Comparison of ENCODE assay signal across 30 mouse cellular contexts in the genomic region with DNA sequence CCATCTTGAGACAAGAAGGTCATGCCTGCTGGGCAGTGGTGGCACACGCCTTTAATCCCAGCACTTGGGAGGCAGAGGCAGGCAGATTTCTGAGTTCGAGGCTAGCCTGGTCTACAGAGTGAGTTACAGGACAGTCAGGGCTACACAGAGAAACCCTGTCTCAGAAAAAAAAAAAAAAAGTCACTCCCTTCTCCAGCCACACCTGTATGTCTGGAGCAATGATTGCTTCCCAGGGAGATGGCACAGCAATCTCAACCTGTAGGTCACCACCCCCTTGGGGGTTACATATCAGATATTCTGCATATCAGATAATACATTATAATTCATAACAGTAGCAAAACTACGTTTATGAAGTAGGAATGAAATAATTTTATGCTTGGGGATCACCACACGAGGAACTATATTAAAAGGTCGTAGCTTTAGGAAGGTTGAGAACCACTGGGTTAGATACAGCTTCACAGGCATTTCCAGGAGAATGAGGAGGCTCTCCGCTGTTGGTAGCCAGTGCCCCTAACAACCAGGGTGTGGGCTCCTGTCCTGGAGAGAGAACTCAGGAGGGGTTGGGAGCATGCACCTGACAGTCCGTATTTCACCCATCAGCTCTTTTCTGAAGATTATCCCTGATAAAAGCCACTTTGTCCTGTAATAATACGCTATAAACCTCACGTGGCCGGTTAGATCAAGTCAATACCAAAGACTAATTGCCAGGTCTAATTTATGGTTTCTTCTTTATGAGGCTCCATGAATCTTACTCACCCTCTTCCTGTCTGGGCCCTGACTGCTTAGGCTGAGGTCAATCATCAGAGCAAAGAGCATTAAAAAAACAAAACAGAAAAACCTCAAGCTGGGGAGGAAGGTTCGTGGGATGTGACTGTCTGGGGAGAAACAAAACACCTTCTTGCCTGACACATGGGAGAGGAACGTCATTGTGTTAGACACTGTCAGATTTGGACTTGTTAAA.
DNase-seq lines count a peak whose midpoint lies in the region; ATAC-seq and TF ChIP-seq lines count a peak whose summit lies in the region.
"Had no signal": no experiment of that assay in that cellular context is flagged by ENCODE, and none has a peak within 500 bp of the region (broad histone marks: within the 10 kb centered on the region; RNA-seq: fewer than 3 reads in every experiment).

No protein-coding gene starts in this region.

- intact Hi-C loops in left cerebral cortex, postnatal 4 days (cut with DNase I), result no loop called here

- H3K4me1 ChIP-seq in intestine, embryonic 16.5 days (ENCODE audit: control insufficient read depth, insufficient read depth, low read length), result no peaks in the 10 kb centered on the region
- H3K4me1 ChIP-seq: embryonic facial prominence, embryonic 12.5 days; heart, embryonic 12.5 days; liver, embryonic 13.5 days; neural tube, embryonic 15.5 days had no signal

- no peaks in the 10 kb centered on the region for H3K27me3 ChIP-seq in Patski
- no peaks in the 10 kb centered on the region for H3K27me3 ChIP-seq in intestine, embryonic 16.5 days (replicated peaks; ENCODE audit: control insufficient read depth, insufficient read depth, low read length)
- H3K27me3 ChIP-seq: embryonic facial prominence, embryonic 12.5 days; heart, embryonic 12.5 days; hindbrain, embryonic 15.5 days; limb, embryonic 15.5 days; liver, embryonic 13.5 days; neural tube, embryonic 15.5 days had no signal

- in situ Hi-C loops in Patski (cut with MboI; ENCODE audit: low pct_unique_long_range_greater_than_20kb), result no loop called here

- peak; percentile 32 for DNase-seq in 3134 (ENCODE audit: extremely low read depth, insufficient read length, low spot score)
- DNase-seq in 416B (ENCODE audit: low read depth), result peak; percentile 1
- DNase-seq in Patski (ENCODE audit: low read depth, low spot score), result peak; percentile 82
- DNase-seq in layer of hippocampus, adult 18-20 months (ENCODE audit: low spot score in 2 of 2), result no peak
- DNase-seq in left cerebral cortex, postnatal 4 days, result no peak
- DNase-seq in adrenal gland, postnatal 10 days, result no peak
- DNase-seq: adrenal gland, postnatal 14 days; cerebellum, adult 11-12 months; cerebellum, adult 9-11 months; embryo, embryonic 11 days; gastrocnemius, postnatal 25 days; heart, adult 11 months; kidney, adult 18-20 months; kidney, postnatal 14 days; liver, embryonic 13.5 days; lung, adult 2 months; lung, postnatal 10 days; midbrain, embryonic 14.5 days; retina, postnatal 1 day; right cerebral cortex, postnatal 14 days; thymus, adult 18-20 months; thymus, postnatal 25 days had no signal

- POLR2A ChIA-PET in Patski (lab: Charles Lee), result interaction anchor here (0.6 kb wide), 1 partner anchor 54 kb away, joined by 5 read pairs; no protein-coding TSS in a partner anchor

- no peak for TF ChIP-seq CTCF in Patski (IDR thresholded peaks at IDR 0.05)

- ATAC-seq in Patski, result peak; percentile 51
- peak; percentile 85 for ATAC-seq in intestine, embryonic 16.5 days

- no peak overlapping the region for H3K9ac ChIP-seq in intestine, embryonic 16.5 days (ENCODE audit: low read depth, low read length)
- H3K9ac ChIP-seq: embryonic facial prominence, embryonic 12.5 days; heart, embryonic 12.5 days; hindbrain, embryonic 15.5 days; limb, embryonic 15.5 days; liver, embryonic 13.5 days; neural tube, embryonic 15.5 days had no signal

- 65% methylated on average over 12 of the region's 12 CpGs for WGBS in intestine, embryonic 16.5 days

- H3K9me3 ChIP-seq in intestine, embryonic 16.5 days (ENCODE audit: control insufficient read depth, low read length), result no peaks in the 10 kb centered on the region
- H3K9me3 ChIP-seq: embryonic facial prominence, embryonic 12.5 days; heart, embryonic 12.5 days; hindbrain, embryonic 15.5 days; limb, embryonic 10.5 days; limb, embryonic 15.5 days; liver, embryonic 13.5 days; neural tube, embryonic 15.5 days had no signal

- CTCF ChIA-PET in Patski (lab: Charles Lee), result interaction anchor here (0.7 to 1.0 kb wide), 2 partner anchors 13 to 194 kb away, joined by 3 read pairs; no protein-coding TSS in a partner anchor

- no peak overlapping the region for H3K27ac ChIP-seq in intestine, embryonic 16.5 days (ENCODE audit: low read length)
- H3K27ac ChIP-seq: embryonic facial prominence, embryonic 12.5 days; hindbrain, embryonic 15.5 days; layer of hippocampus, adult 2 months; limb, embryonic 10.5 days; limb, embryonic 15.5 days; liver, embryonic 13.5 days; neural tube, embryonic 15.5 days had no signal

- no peak overlapping the region for H3K4me3 ChIP-seq in intestine, embryonic 16.5 days (ENCODE audit: low read length)
- H3K4me3 ChIP-seq: embryonic facial prominence, embryonic 12.5 days; heart, embryonic 12.5 days; hindbrain, embryonic 15.5 days; layer of hippocampus, adult 2 months; limb, embryonic 10.5 days; limb, embryonic 15.5 days; liver, embryonic 13.5 days; neural tube, embryonic 15.5 days had no signal

- H3K36me3 ChIP-seq in intestine, embryonic 16.5 days (ENCODE audit: control insufficient read depth, insufficient read depth, low read length), result no peaks in the 10 kb centered on the region
- H3K36me3 ChIP-seq: embryonic facial prominence, embryonic 12.5 days; hindbrain, embryonic 15.5 days; limb, embryonic 10.5 days; liver, embryonic 13.5 days had no signal

- no peak overlapping the region for H3K4me2 ChIP-seq in intestine, embryonic 16.5 days (ENCODE audit: low read depth, low read length)
- H3K4me2 ChIP-seq: embryonic facial prominence, embryonic 12.5 days; heart, embryonic 12.5 days; hindbrain, embryonic 15.5 days; limb, embryonic 15.5 days; liver, embryonic 13.5 days; neural tube, embryonic 15.5 days had no signal

Comparison
In these comparisons a context has a peak if more than half of its experiments do, and no peak if none do; other contexts are left out.
1. DNase-seq: peak in 3134 (single experiment), 416B (single experiment) and Patski (single experiment); none in layer of hippocampus, adult 18-20 months (0 of 2), left cerebral cortex, postnatal 4 days (single experiment) and adrenal gland, postnatal 10 days (single experiment).